Comparison of ENCODE assay signal across 22 mouse cellular contexts in genomic region chr2:69210773-69211172, GRCm38 (mm10). TPM values are rescaled to one million over a fixed set of nuclear protein-coding genes. Genes with fewer than 3 reads are reported as not detected.
DNase-seq lines count a peak whose midpoint lies in the region; ATAC-seq and TF ChIP-seq lines count a peak whose summit lies in the region.
"Had no signal": no experiment of that assay in that cellular context is flagged by ENCODE, and none has a peak within 500 bp of the region (broad histone marks: within the 10 kb centered on the region; RNA-seq: fewer than 3 reads in every experiment).

Gene G6pc2 (plus strand): TSS chr2:69211073.

- no peak for ATAC-seq in kidney, embryonic 15.5 days (replicated peaks; ENCODE audit: low FRiP score)
- no peak for ATAC-seq in kidney, embryonic 14.5 days (ENCODE audit: low FRiP score, low TSS enrichment)
- ATAC-seq in kidney, postnatal 0 days (replicated peaks; ENCODE audit: low FRiP score, low read depth) = no peak
- ATAC-seq: forebrain, embryonic 14.5 days; forebrain, embryonic 16.5 days had no signal

- H3K36me3 ChIP-seq in kidney, embryonic 15.5 days = no peaks in the 10 kb centered on the region
- H3K36me3 ChIP-seq in kidney, embryonic 14.5 days (ENCODE audit: control insufficient read depth, insufficient read depth, low read length) = no peaks in the 10 kb centered on the region
- H3K36me3 ChIP-seq in kidney, postnatal 0 days (ENCODE audit: insufficient read depth, low read length) = no peaks in the 10 kb centered on the region
- H3K36me3 ChIP-seq: embryonic facial prominence, embryonic 13.5 days; embryonic facial prominence, embryonic 15.5 days; forebrain, embryonic 10.5 days; forebrain, embryonic 12.5 days had no signal

- H3K4me2 ChIP-seq in kidney, embryonic 15.5 days = no peak within 1 kb of the TSS
- no peak within 1 kb of the TSS for H3K4me2 ChIP-seq in kidney, embryonic 14.5 days (replicated peaks; ENCODE audit: low read depth, low read length)
- H3K4me2 ChIP-seq in kidney, postnatal 0 days (ENCODE audit: low read length) = no peak within 1 kb of the TSS
- H3K4me2 ChIP-seq: embryonic facial prominence, embryonic 13.5 days; embryonic facial prominence, embryonic 15.5 days; forebrain, embryonic 12.5 days had no signal

- WGBS in kidney, embryonic 15.5 days = 39% methylated on average over 7 of the region's 7 CpGs
- 33% methylated on average over 7 of the region's 7 CpGs for WGBS in kidney, embryonic 14.5 days
- WGBS in kidney, postnatal 0 days = 39% methylated on average over 7 of the region's 7 CpGs

- no peaks in the 10 kb centered on the region for H3K27me3 ChIP-seq in kidney, embryonic 15.5 days
- no peaks in the 10 kb centered on the region for H3K27me3 ChIP-seq in kidney, embryonic 14.5 days (ENCODE audit: control insufficient read depth, insufficient read depth, low read length)
- no peaks in the 10 kb centered on the region for H3K27me3 ChIP-seq in kidney, postnatal 0 days (ENCODE audit: insufficient read depth, low read length)
- H3K27me3 ChIP-seq: embryonic facial prominence, embryonic 13.5 days; embryonic facial prominence, embryonic 15.5 days; forebrain, embryonic 12.5 days had no signal

- no peak for TF ChIP-seq CTCF in kidney, postnatal 0 days (IDR thresholded peaks at IDR 0.05; ENCODE audit: low read depth)

- H3K4me1 ChIP-seq in kidney, embryonic 15.5 days = peaks cover 23% of the 10 kb centered on the region
- H3K4me1 ChIP-seq in kidney, embryonic 14.5 days (ENCODE audit: control insufficient read depth, insufficient read depth, low read length) = peaks cover 15% of the 10 kb centered on the region
- no peaks in the 10 kb centered on the region; the same call in 1 of the 2 replicates for H3K4me1 ChIP-seq in kidney, postnatal 0 days (replicated peaks; ENCODE audit: insufficient read depth, low read length)
- H3K4me1 ChIP-seq: embryonic facial prominence, embryonic 13.5 days; embryonic facial prominence, embryonic 15.5 days; forebrain, embryonic 12.5 days had no signal

- H3K9ac ChIP-seq in kidney, embryonic 15.5 days = no peak within 1 kb of the TSS
- no peak within 1 kb of the TSS for H3K9ac ChIP-seq in kidney, embryonic 14.5 days (ENCODE audit: low read depth, low read length)
- no peak within 1 kb of the TSS for H3K9ac ChIP-seq in kidney, postnatal 0 days (ENCODE audit: low read depth, low read length)
- H3K9ac ChIP-seq: embryonic facial prominence, embryonic 13.5 days; embryonic facial prominence, embryonic 15.5 days; forebrain, embryonic 12.5 days had no signal

- no peak within 1 kb of the TSS for H3K4me3 ChIP-seq in kidney, embryonic 15.5 days (replicated peaks)
- H3K4me3 ChIP-seq in kidney, embryonic 14.5 days (ENCODE audit: low read length) = no peak within 1 kb of the TSS
- H3K4me3 ChIP-seq in kidney, postnatal 0 days (replicated peaks; ENCODE audit: low read depth, low read length) = no peak within 1 kb of the TSS
- H3K4me3 ChIP-seq: embryonic facial prominence, embryonic 13.5 days; embryonic facial prominence, embryonic 15.5 days; erythroblast, embryonic 14.5 days; forebrain, embryonic 10.5 days; forebrain, embryonic 12.5 days had no signal

- peak within 1 kb of the TSS; percentile 71 for H3K27ac ChIP-seq in kidney, embryonic 15.5 days
- H3K27ac ChIP-seq in kidney, embryonic 14.5 days (ENCODE audit: low read depth, low read length) = no peak within 1 kb of the TSS
- no peak within 1 kb of the TSS; the same call in 1 of the 2 replicates for H3K27ac ChIP-seq in kidney, postnatal 0 days
- H3K27ac ChIP-seq: embryonic facial prominence, embryonic 13.5 days; embryonic facial prominence, embryonic 15.5 days; forebrain, embryonic 10.5 days; forebrain, embryonic 12.5 days had no signal

- peak; percentile 17 for DNase-seq in kidney, postnatal 0 days (ENCODE audit: low spot score)
- DNase-seq in kidney, adult 9 months = no peak
- DNase-seq: adrenal gland, adult 2 months; adrenal gland, postnatal 10 days; adrenal gland, postnatal 25 days; cerebellum, adult 11 months; cerebellum, adult 18-20 months; cerebellum, adult 8-10 months; cerebellum, adult 9-11 months; cerebellum, postnatal 14 days; cerebellum, postnatal 36 days; embryo, embryonic 11 days had no signal

- no peaks in the 10 kb centered on the region for H3K9me3 ChIP-seq in kidney, embryonic 15.5 days (replicated peaks)
- H3K9me3 ChIP-seq in kidney, embryonic 14.5 days (ENCODE audit: control insufficient read depth, low read length) = no peaks in the 10 kb centered on the region
- H3K9me3 ChIP-seq in kidney, postnatal 0 days (replicated peaks; ENCODE audit: low read length) = no peaks in the 10 kb centered on the region
- H3K9me3 ChIP-seq: embryonic facial prominence, embryonic 13.5 days; embryonic facial prominence, embryonic 15.5 days; forebrain, embryonic 10.5 days; forebrain, embryonic 12.5 days had no signal

RNA-seq across cellular contexts. Expression of gene G6pc2, which starts in this region (rescaled TPM):
- 2.9 and 4.6 TPM in 2 replicates for polyA plus RNA-seq in kidney, embryonic 15.5 days (2015; fragmentation: Nextera tagmentation; extraction: Ambion mirVana)
- polyA plus RNA-seq in kidney, embryonic 14.5 days (2014; fragmentation: Nextera tagmentation; extraction: Ambion mirVana) = 3.8 and 5.0 TPM in 2 replicates
- polyA plus RNA-seq in kidney, postnatal 0 days (2015; fragmentation: Nextera tagmentation; extraction: Ambion mirVana) = 4.4 and 4.8 TPM in 2 replicates
- polyA plus RNA-seq: adrenal gland, adult 2 months; C2C12; embryonic facial prominence, embryonic 13.5 days; embryonic facial prominence, embryonic 15.5 days; erythroblast, embryonic 14.5 days; forebrain, embryonic 10.5 days; forebrain, embryonic 12.5 days; forebrain, embryonic 16.5 days had no signal
